Mouse (Mus musculus): Measurements from ENCODE around the gene Itga9. TPM values are rescaled to one million over a fixed set of nuclear protein-coding genes. Genes with fewer than 3 reads are reported as not detected.

Gene Itga9
- polyA plus RNA-seq, 1 experiment: 0.14 TPM

GRCm38 (mm10) chr9:118838910-118839667 lies 232.6 kb downstream of the Itga9 start:
- H3K36me3 ChIP-seq (ENCODE audit: control insufficient read depth, insufficient read depth): no peaks in the 10 kb centered on the region
- no peaks in the 10 kb centered on the region for H3K79me2 ChIP-seq (ENCODE audit: control insufficient read depth, insufficient read depth)
- TF ChIP-seq MYOG (IDR thresholded peaks at IDR 0.05; ENCODE audit: control insufficient read depth in 1 of 3, insufficient read depth in 1 of 3, insufficient read length in 2 of 3, low read depth in 2 of 3) (no peak), MAX (IDR thresholded peaks at IDR 0.05; ENCODE audit: low read depth) (no peak), POLR2A (IDR thresholded peaks at IDR 0.05; ENCODE audit: insufficient read length, low read depth) (no peak), MYOD1 (IDR thresholded peaks at IDR 0.05; ENCODE audit: control insufficient read depth in 1 of 3, insufficient read length in 2 of 3, low read depth in 2 of 3) (no peak), TCF3 (IDR thresholded peaks at IDR 0.05; ENCODE audit: insufficient read length, low read depth) (no peak)
- no peak overlapping the region for H3ac ChIP-seq (ENCODE audit: control insufficient read depth, insufficient read length)
- H3K4me3 ChIP-seq: no peak overlapping the region
- H3K4me2 ChIP-seq (ENCODE audit: low read depth): no peak overlapping the region
- peaks cover 22% of the 10 kb centered on the region for H3K27me3 ChIP-seq (ENCODE audit: control insufficient read depth, insufficient read depth, insufficient read length)

GRCm38 (mm10) chr9:118841247-118841646 lies 234.8 kb downstream of the Itga9 start:
- Histone ChIP-seq H3K4me3 (no peak overlapping the region), H3K27me3 (ENCODE audit: control insufficient read depth, insufficient read depth, insufficient read length) (peaks cover 22% of the 10 kb centered on the region), H3ac (ENCODE audit: control insufficient read depth, insufficient read length) (no peak overlapping the region), H3K4me2 (ENCODE audit: low read depth) (no peak overlapping the region), H3K79me2 (ENCODE audit: control insufficient read depth, insufficient read depth) (no peaks in the 10 kb centered on the region), H3K36me3 (ENCODE audit: control insufficient read depth, insufficient read depth) (no peaks in the 10 kb centered on the region)
- TF ChIP-seq MAX (IDR thresholded peaks at IDR 0.05; ENCODE audit: low read depth) (no peak), CEBPB (IDR thresholded peaks at IDR 0.05; ENCODE audit: insufficient read depth, poor library complexity, severe bottlenecking) (no peak), MYOD1 (IDR thresholded peaks at IDR 0.05; ENCODE audit: control insufficient read depth in 1 of 3, insufficient read length in 2 of 3, low read depth in 2 of 3) (no peak), MYOG (IDR thresholded peaks at IDR 0.05; ENCODE audit: control insufficient read depth in 1 of 3, insufficient read depth in 1 of 3, insufficient read length in 2 of 3, low read depth in 2 of 3) (no peak), REST (IDR thresholded peaks at IDR 0.05; ENCODE audit: insufficient read depth, insufficient read length) (no peak)

GRCm38 (mm10) chr9:118841907-118842432 lies 235.5 kb downstream of the Itga9 start:
- peaks cover 22% of the 10 kb centered on the region for H3K27me3 ChIP-seq (ENCODE audit: control insufficient read depth, insufficient read depth, insufficient read length)
- no peaks in the 10 kb centered on the region for H3K79me2 ChIP-seq (ENCODE audit: control insufficient read depth, insufficient read depth)
- no peaks in the 10 kb centered on the region for H3K36me3 ChIP-seq (ENCODE audit: control insufficient read depth, insufficient read depth)
- no peak for TF ChIP-seq E2F4 (IDR thresholded peaks at IDR 0.05; ENCODE audit: insufficient read depth)
- no peak for TF ChIP-seq POLR2AphosphoS2 (IDR thresholded peaks at IDR 0.05; ENCODE audit: insufficient read length, low read depth)
- no peak for TF ChIP-seq CEBPB (IDR thresholded peaks at IDR 0.05; ENCODE audit: insufficient read depth, poor library complexity, severe bottlenecking)
- no peak for TF ChIP-seq REST (IDR thresholded peaks at IDR 0.05; ENCODE audit: insufficient read depth, insufficient read length)
- no peak for TF ChIP-seq MAX (IDR thresholded peaks at IDR 0.05; ENCODE audit: low read depth)
- no peak for TF ChIP-seq SRF (IDR thresholded peaks at IDR 0.05; ENCODE audit: control insufficient read depth, insufficient read length, low read depth)
- no peak for TF ChIP-seq USF1 (IDR thresholded peaks at IDR 0.05; ENCODE audit: low read depth)
- no peak for TF ChIP-seq TCF12 (IDR thresholded peaks at IDR 0.05; ENCODE audit: insufficient read depth, poor library complexity, severe bottlenecking)
- TF ChIP-seq TCF3 (IDR thresholded peaks at IDR 0.05; ENCODE audit: insufficient read length, low read depth): no peak
- no peak for TF ChIP-seq MYOD1 (IDR thresholded peaks at IDR 0.05; ENCODE audit: control insufficient read depth in 1 of 3, insufficient read length in 2 of 3, low read depth in 2 of 3)
- TF ChIP-seq MYOG (IDR thresholded peaks at IDR 0.05; ENCODE audit: control insufficient read depth in 1 of 3, insufficient read depth in 1 of 3, insufficient read length in 2 of 3, low read depth in 2 of 3): no peak
- TF ChIP-seq POLR2A (IDR thresholded peaks at IDR 0.05; ENCODE audit: insufficient read length, low read depth): no peak
- no peak overlapping the region for H3ac ChIP-seq (ENCODE audit: control insufficient read depth, insufficient read length)
- H3K4me3 ChIP-seq: no peak overlapping the region
- no peak overlapping the region for H3K4me2 ChIP-seq (ENCODE audit: low read depth)

GRCm38 (mm10) chr9:118843711-118844110 lies 237.2 kb downstream of the Itga9 start:
- Histone ChIP-seq H3K79me2 (ENCODE audit: control insufficient read depth, insufficient read depth) (no peaks in the 10 kb centered on the region), H3ac (ENCODE audit: control insufficient read depth, insufficient read length) (no peak overlapping the region), H3K36me3 (ENCODE audit: control insufficient read depth, insufficient read depth) (no peaks in the 10 kb centered on the region), H3K4me2 (ENCODE audit: low read depth) (no peak overlapping the region), H3K4me3 (no peak overlapping the region), H3K27me3 (ENCODE audit: control insufficient read depth, insufficient read depth, insufficient read length) (peaks cover 22% of the 10 kb centered on the region)
- TF ChIP-seq POLR2A (IDR thresholded peaks at IDR 0.05; ENCODE audit: insufficient read length, low read depth): no peak
- TF ChIP-seq SRF (IDR thresholded peaks at IDR 0.05; ENCODE audit: control insufficient read depth, insufficient read length, low read depth): no peak
- no peak for TF ChIP-seq USF1 (IDR thresholded peaks at IDR 0.05; ENCODE audit: low read depth)
- TF ChIP-seq E2F4 (IDR thresholded peaks at IDR 0.05; ENCODE audit: insufficient read depth): no peak
- no peak for TF ChIP-seq MAX (IDR thresholded peaks at IDR 0.05; ENCODE audit: low read depth)
- no peak for TF ChIP-seq REST (IDR thresholded peaks at IDR 0.05; ENCODE audit: insufficient read depth, insufficient read length)
- TF ChIP-seq TCF3 (IDR thresholded peaks at IDR 0.05; ENCODE audit: insufficient read length, low read depth): no peak
- TF ChIP-seq MYOD1 (IDR thresholded peaks at IDR 0.05; ENCODE audit: control insufficient read depth in 1 of 3, insufficient read length in 2 of 3, low read depth in 2 of 3): no peak

- TF ChIP-seq MYOD1 (IDR thresholded peaks at IDR 0.05; ENCODE audit: control insufficient read depth in 1 of 3, insufficient read length in 2 of 3, low read depth in 2 of 3) (peak in 1 of 3 experiments; percentile 16), TCF12 (IDR thresholded peaks at IDR 0.05; ENCODE audit: insufficient read depth, poor library complexity, severe bottlenecking) (no peak)
- Histone ChIP-seq H3ac (ENCODE audit: control insufficient read depth, insufficient read length) (no peak overlapping the region), H3K27me3 (ENCODE audit: control insufficient read depth, insufficient read depth, insufficient read length) (peaks cover 22% of the 10 kb centered on the region), H3K79me2 (ENCODE audit: control insufficient read depth, insufficient read depth) (no peaks in the 10 kb centered on the region), H3K4me3 (no peak overlapping the region), H3K36me3 (ENCODE audit: control insufficient read depth, insufficient read depth) (no peaks in the 10 kb centered on the region), H3K4me2 (ENCODE audit: low read depth) (no peak overlapping the region)
These were observed 238.5 kb downstream of the Itga9 start for GRCm38 (mm10) chr9:118845003-118845402.

All from myocyte (in vitro differentiated cells).